Mouse (Mus musculus) kidney, embryonic 15.5 days (tissue): Measurements from ENCODE around the gene 9130213A22Rik. TPM values are rescaled to one million over a fixed set of nuclear protein-coding genes. Genes with fewer than 3 reads are reported as not detected.

Experiments
- ATAC-seq: fragments of 200-750 bp; cut with Nextera tagmentation; replicated peaks from 2 replicates; pipeline ENCODE4 v1.8.0; 2017; ENCODE audit warnings: moderate TSS enrichment; ENCODE audit not compliant: low FRiP score
- H3K27ac ChIP-seq: fragments of 300-500 bp; sonication (generic); 2 replicates; pipeline ENCODE4 v1.5.1; 2015; ENCODE audit warnings: mild to moderate bottlenecking, inconsistent platforms
- H3K27me3 ChIP-seq: fragments of 300-500 bp; sonication (generic); 2 replicates; pipeline ENCODE4 v1.6.1; 2015; ENCODE audit warnings: inconsistent platforms
- H3K36me3 ChIP-seq: fragments of 300-500 bp; sonication (generic); 2 replicates; pipeline ENCODE4 v1.6.1; 2015; ENCODE audit warnings: inconsistent platforms
- H3K4me1 ChIP-seq: fragments of 300-500 bp; sonication (generic); 2 replicates; pipeline ENCODE4 v1.6.1; 2015; ENCODE audit warnings: inconsistent platforms
- H3K4me2 ChIP-seq: fragments of 300-500 bp; sonication (generic); 2 replicates; pipeline ENCODE4 v1.6.1; 2015; ENCODE audit warnings: moderate library complexity, mild to moderate bottlenecking, inconsistent platforms
- H3K4me3 ChIP-seq: fragments of 300-500 bp; sonication (generic); replicated peaks from 2 replicates; pipeline ENCODE4 v1.5.1; 2015; ENCODE audit warnings: mild to moderate bottlenecking, inconsistent platforms
- H3K9ac ChIP-seq: fragments of 300-500 bp; sonication (generic); 2 replicates; pipeline ENCODE4 v1.6.1; 2015; ENCODE audit warnings: mild to moderate bottlenecking, inconsistent platforms
- H3K9me3 ChIP-seq: fragments of 300-500 bp; sonication (generic); replicated peaks from 2 replicates; pipeline ENCODE4 v1.6.1; 2016; ENCODE audit warnings: inconsistent platforms
- WGBS: fragments of 180-500 bp; shearing (Covaris S2); methylation state at CpG from one replicate; pipeline ENCODE4 v1.1.7; 2015; ENCODE audit warnings: mixed read lengths; 5-methylcytosine and 5-hydroxymethylcytosine counted together
- polyA plus RNA-seq: library from polyadenylated mRNA; unstranded; fragments of >200 nt; fragmentation: Nextera tagmentation; extraction: Ambion mirVana; gene quantifications from 2 replicates; pipeline ENCODE4 v1.2.1, GENCODE M21; 2015

9130213A22Rik gene
- polyA plus RNA-seq, 1 experiment from 2014 or later, result 0.51 TPM

GRCm38 (mm10) chr11:69111865-69112264, 10.5 kb downstream of the 9130213A22Rik start:
- Histone ChIP-seq H3K4me1 (peaks cover 18% of the 10 kb centered on the region), H3K27me3 (peaks cover 23% of the 10 kb centered on the region), H3K36me3 (peaks cover 28% of the 10 kb centered on the region), H3K4me3 (peak overlapping the region; percentile 58), H3K9ac (no peak overlapping the region; the same call in 1 of the 2 replicates), H3K4me2 (peak overlapping the region; percentile 63), H3K9me3 (no peaks in the 10 kb centered on the region), H3K27ac (no peak overlapping the region)
- ATAC-seq, result no peak
- WGBS, result 59% methylated on average over 4 of the region's 4 CpGs

GRCm38 (mm10) chr11:69111051-69111810, 11.2 kb downstream of the 9130213A22Rik start:
- peak overlapping the region; percentile 59 for H3K9ac ChIP-seq
- peak overlapping the region; percentile 58 for H3K4me3 ChIP-seq
- peak overlapping the region; percentile 22; the same call in 1 of the 2 replicates for H3K27ac ChIP-seq
- H3K36me3 ChIP-seq, result peaks cover 34% of the 10 kb centered on the region
- H3K27me3 ChIP-seq, result peaks cover 19% of the 10 kb centered on the region
- peak overlapping the region; percentile 63 for H3K4me2 ChIP-seq
- WGBS, result 7% methylated on average over 21 of the region's 21 CpGs
- H3K4me1 ChIP-seq, result peaks cover 18% of the 10 kb centered on the region
- ATAC-seq, result no peak
- H3K9me3 ChIP-seq, result no peaks in the 10 kb centered on the region

GRCm38 (mm10) chr11:69110319-69111046, 11.9 kb downstream of the 9130213A22Rik start:
- peak; percentile 64; the same call in 1 of the 2 replicates for ATAC-seq
- peak overlapping the region; percentile 59 for H3K9ac ChIP-seq
- H3K36me3 ChIP-seq, result peaks cover 42% of the 10 kb centered on the region
- H3K27ac ChIP-seq, result peak overlapping the region; percentile 74
- WGBS, result under 1% methylated on average over 30 of the region's 30 CpGs
- H3K27me3 ChIP-seq, result peaks cover 15% of the 10 kb centered on the region
- peak overlapping the region; percentile 63 for H3K4me2 ChIP-seq
- H3K4me3 ChIP-seq, result peak overlapping the region; percentile 58
- H3K4me1 ChIP-seq, result peaks cover 18% of the 10 kb centered on the region
- H3K9me3 ChIP-seq, result no peaks in the 10 kb centered on the region

- 85% methylated on average over 13 of the region's 13 CpGs for WGBS
- Histone ChIP-seq H3K27ac (no peak overlapping the region), H3K4me1 (peaks cover 18% of the 10 kb centered on the region), H3K27me3 (peaks cover 10% of the 10 kb centered on the region; the same call in 1 of the 2 replicates), H3K4me3 (no peak overlapping the region), H3K36me3 (peaks cover 54% of the 10 kb centered on the region), H3K4me2 (peak overlapping the region; percentile 63; the same call in 1 of the 2 replicates), H3K9me3 (no peaks in the 10 kb centered on the region), H3K9ac (no peak overlapping the region)
- no peak; the same call in 1 of the 2 replicates for ATAC-seq
These were observed 13.1 kb downstream of the 9130213A22Rik start for GRCm38 (mm10) chr11:69109032-69109900.

- Histone ChIP-seq H3K4me3 (no peak overlapping the region), H3K9ac (no peak overlapping the region), H3K4me2 (no peak overlapping the region), H3K4me1 (peaks cover 18% of the 10 kb centered on the region), H3K27ac (no peak overlapping the region), H3K27me3 (peaks cover 4% of the 10 kb centered on the region; the same call in 1 of the 2 replicates), H3K36me3 (peaks cover 64% of the 10 kb centered on the region), H3K9me3 (no peaks in the 10 kb centered on the region)
- WGBS, result 86% methylated on average over 9 of the region's 9 CpGs
- no peak for ATAC-seq
These were observed 14.2 kb downstream of the 9130213A22Rik start for GRCm38 (mm10) chr11:69108223-69108622.

GRCm38 (mm10) chr11:69107676-69108075, 14.7 kb downstream of the 9130213A22Rik start:
- Histone ChIP-seq H3K27me3 (peaks cover 4% of the 10 kb centered on the region; the same call in 1 of the 2 replicates), H3K36me3 (peaks cover 70% of the 10 kb centered on the region), H3K4me2 (no peak overlapping the region), H3K4me1 (peaks cover 18% of the 10 kb centered on the region), H3K9ac (no peak overlapping the region), H3K9me3 (no peaks in the 10 kb centered on the region), H3K4me3 (no peak overlapping the region), H3K27ac (no peak overlapping the region)
- 86% methylated on average over 11 of the region's 11 CpGs for WGBS
- ATAC-seq, result no peak

GRCm38 (mm10) chr11:69106842-69107241, 15.5 kb downstream of the 9130213A22Rik start:
- H3K4me2 ChIP-seq, result no peak overlapping the region
- peaks cover 11% of the 10 kb centered on the region for H3K4me1 ChIP-seq
- H3K9ac ChIP-seq, result no peak overlapping the region
- H3K9me3 ChIP-seq, result no peaks in the 10 kb centered on the region
- H3K4me3 ChIP-seq, result no peak overlapping the region
- 88% methylated on average over 11 of the region's 11 CpGs for WGBS
- no peak overlapping the region for H3K27ac ChIP-seq
- peaks cover 78% of the 10 kb centered on the region for H3K36me3 ChIP-seq
- ATAC-seq, result no peak
- H3K27me3 ChIP-seq, result no peaks in the 10 kb centered on the region

GRCm38 (mm10) chr11:69106299-69106698, 16.1 kb downstream of the 9130213A22Rik start:
- ATAC-seq, result no peak
- Histone ChIP-seq H3K27ac (no peak overlapping the region), H3K36me3 (peaks cover 84% of the 10 kb centered on the region), H3K4me3 (no peak overlapping the region), H3K9ac (no peak overlapping the region), H3K4me1 (peaks cover 8% of the 10 kb centered on the region), H3K4me2 (no peak overlapping the region), H3K27me3 (no peaks in the 10 kb centered on the region), H3K9me3 (no peaks in the 10 kb centered on the region)
- 93% methylated on average over 11 of the region's 11 CpGs for WGBS

GRCm38 (mm10) chr11:69105796-69106195, 16.6 kb downstream of the 9130213A22Rik start:
- no peak for ATAC-seq
- no peaks in the 10 kb centered on the region for H3K9me3 ChIP-seq
- H3K27me3 ChIP-seq, result no peaks in the 10 kb centered on the region
- H3K4me3 ChIP-seq, result no peak overlapping the region
- H3K27ac ChIP-seq, result no peak overlapping the region
- peaks cover 89% of the 10 kb centered on the region for H3K36me3 ChIP-seq
- peaks cover 9% of the 10 kb centered on the region for H3K4me1 ChIP-seq
- no peak overlapping the region for H3K9ac ChIP-seq
- no peak overlapping the region for H3K4me2 ChIP-seq
- 93% methylated on average over 2 of the region's 2 CpGs for WGBS

- Histone ChIP-seq H3K4me3 (no peak overlapping the region), H3K4me1 (peaks cover 15% of the 10 kb centered on the region), H3K36me3 (peaks cover 91% of the 10 kb centered on the region), H3K9ac (no peak overlapping the region), H3K9me3 (no peaks in the 10 kb centered on the region), H3K27ac (no peak overlapping the region), H3K4me2 (no peak overlapping the region), H3K27me3 (no peaks in the 10 kb centered on the region)
- ATAC-seq, result no peak
- WGBS, result 83% methylated on average over 6 of the region's 6 CpGs
These were observed 17.2 kb downstream of the 9130213A22Rik start for GRCm38 (mm10) chr11:69105227-69105626.

- no peak overlapping the region for H3K4me3 ChIP-seq
- no peak overlapping the region for H3K4me2 ChIP-seq
- peaks cover 89% of the 10 kb centered on the region for H3K36me3 ChIP-seq
- H3K9ac ChIP-seq, result no peak overlapping the region
- ATAC-seq, result no peak
- H3K9me3 ChIP-seq, result no peaks in the 10 kb centered on the region
- H3K27me3 ChIP-seq, result no peaks in the 10 kb centered on the region
- peaks cover 16% of the 10 kb centered on the region for H3K4me1 ChIP-seq
- no peak overlapping the region for H3K27ac ChIP-seq
- 87% methylated on average over 14 of the region's 14 CpGs for WGBS
These were observed 17.9 kb downstream of the 9130213A22Rik start for GRCm38 (mm10) chr11:69104487-69104886.
